Mouse (Mus musculus) thymus, adult 2 months (tissue): ENCODE measurements around the gene Erbb4.

Source experiments
- CTCF ChIP-seq: fragments of 200-500 bp; IDR thresholded peaks from 2 replicates; pipeline ENCODE4 v1.5.1; 2012; ENCODE audit warnings: mild to moderate bottlenecking, control low read depth, low read length, moderate library complexity, borderline replicate concordance; ENCODE audit not compliant: control insufficient read depth, poor library complexity, insufficient read depth; ENCODE audit errors: extremely low read depth
- POLR2A ChIP-seq: fragments of 200-500 bp; IDR thresholded peaks from 2 replicates; pipeline ENCODE4 v1.6.1; 2012; ENCODE audit warnings: mild to moderate bottlenecking, low read length, control low read depth, moderate library complexity; ENCODE audit not compliant: control insufficient read depth, poor library complexity, insufficient read depth; ENCODE audit errors: extremely low read depth

- TF ChIP-seq POLR2A (no peak), CTCF (no peak)
These were observed 320.3 kb downstream of the Erbb4 start for GRCm38 (mm10) chr1:68787409-68788015.
